Mouse (Mus musculus) midbrain, embryonic 16.5 days (tissue): Measurements from ENCODE around the gene Nipal3. TPM values are rescaled to one million over a fixed set of nuclear protein-coding genes. Genes with fewer than 3 reads are reported as not detected.
A peak's percentile ranks its signal among the peaks of the same experiment; 100 is the strongest.

Source experiments
- ATAC-seq: fragments of 200-750 bp; cut with Nextera tagmentation; 2 replicates; pipeline ENCODE4 v1.8.0; 2017; ENCODE audit warnings: moderate TSS enrichment
- H3K27ac ChIP-seq: fragments of 300-500 bp; sonication (generic); 2 replicates; pipeline ENCODE4 v1.5.1; 2014; ENCODE audit warnings: mild to moderate bottlenecking, low read length, mixed read lengths
- H3K27me3 ChIP-seq: fragments of 300-500 bp; sonication (generic); 2 replicates; pipeline ENCODE4 v1.6.1; 2014; ENCODE audit warnings: low read depth, low read length, mixed read lengths; ENCODE audit not compliant: control insufficient read depth, insufficient read depth
- H3K36me3 ChIP-seq: fragments of 300-500 bp; sonication (generic); 2 replicates; pipeline ENCODE4 v1.6.1; 2014; ENCODE audit warnings: mild to moderate bottlenecking, low read length, moderate library complexity, mixed read lengths; ENCODE audit not compliant: control insufficient read depth, insufficient read depth
- H3K4me1 ChIP-seq: fragments of 300-500 bp; sonication (generic); 2 replicates; pipeline ENCODE4 v1.6.1; 2014; ENCODE audit warnings: mild to moderate bottlenecking, low read length, mixed read lengths; ENCODE audit not compliant: control insufficient read depth, insufficient read depth
- H3K4me2 ChIP-seq: fragments of 300-500 bp; sonication (generic); 2 replicates; pipeline ENCODE4 v1.6.1; 2014; ENCODE audit warnings: mild to moderate bottlenecking, low read length, mixed read lengths
- H3K4me3 ChIP-seq: fragments of 300-500 bp; sonication (generic); 2 replicates; pipeline ENCODE4 v1.5.1; 2014; ENCODE audit warnings: low read depth, mild to moderate bottlenecking, low read length, moderate library complexity, mixed read lengths
- H3K9ac ChIP-seq: fragments of 300-500 bp; sonication (generic); 2 replicates; pipeline ENCODE4 v1.6.1; 2014; ENCODE audit warnings: low read depth, low read length, mixed read lengths
- H3K9me3 ChIP-seq: fragments of 300-500 bp; sonication (generic); replicated peaks from 2 replicates; pipeline ENCODE4 v1.6.1; 2014; ENCODE audit warnings: mild to moderate bottlenecking, low read length, mixed read lengths; ENCODE audit not compliant: control insufficient read depth, poor library complexity, severe bottlenecking
- WGBS: fragments of 180-500 bp; shearing (Covaris S2); extraction: QIAGEN DNeasy Blood & Tissue Kit; methylation state at CpG from one replicate; pipeline ENCODE4 v1.1.7; 2014; 5-methylcytosine and 5-hydroxymethylcytosine counted together
- polyA plus RNA-seq: library from polyadenylated mRNA; unstranded; fragments of >200 nt; fragmentation: Nextera tagmentation; extraction: Ambion mirVana; gene quantifications from 2 replicates; pipeline ENCODE4 v1.2.1, GENCODE M21; 2015

The Nipal3 gene
- polyA plus RNA-seq, 1 experiment from 2014 or later, result 10.8 TPM

DNA sequence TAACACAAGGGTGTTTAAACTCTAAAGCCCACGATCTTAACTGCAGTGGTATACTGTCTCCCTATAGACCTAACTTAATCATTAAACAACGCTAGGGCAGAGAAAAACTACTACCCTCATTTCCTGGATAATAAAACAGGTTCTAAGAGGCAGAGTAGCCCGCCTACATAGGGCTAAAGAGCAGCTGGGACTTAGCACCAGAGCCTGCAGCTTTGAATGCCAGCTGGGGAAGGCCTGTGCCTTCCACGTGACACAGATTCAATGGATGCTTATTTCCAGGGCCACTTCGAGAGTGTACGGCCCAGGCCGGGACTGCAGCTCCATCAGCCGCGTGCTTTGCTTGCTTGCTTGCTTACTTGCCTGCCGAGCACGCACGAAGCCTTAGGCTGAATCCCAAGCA lies 41.3 kb downstream of the Nipal3 start:
- no peak overlapping the region for H3K4me2 ChIP-seq
- H3K9me3 ChIP-seq, result no peaks in the 10 kb centered on the region
- H3K4me1 ChIP-seq, result peaks cover 5% of the 10 kb centered on the region; the same call in 1 of the 2 replicates
- no peaks in the 10 kb centered on the region for H3K36me3 ChIP-seq
- no peak overlapping the region for H3K4me3 ChIP-seq
- WGBS, result 77% methylated on average over 12 of the region's 12 CpGs
- H3K27me3 ChIP-seq, result no peaks in the 10 kb centered on the region
- H3K9ac ChIP-seq, result no peak overlapping the region
- no peak overlapping the region for H3K27ac ChIP-seq
- ATAC-seq, result no peak

DNA sequence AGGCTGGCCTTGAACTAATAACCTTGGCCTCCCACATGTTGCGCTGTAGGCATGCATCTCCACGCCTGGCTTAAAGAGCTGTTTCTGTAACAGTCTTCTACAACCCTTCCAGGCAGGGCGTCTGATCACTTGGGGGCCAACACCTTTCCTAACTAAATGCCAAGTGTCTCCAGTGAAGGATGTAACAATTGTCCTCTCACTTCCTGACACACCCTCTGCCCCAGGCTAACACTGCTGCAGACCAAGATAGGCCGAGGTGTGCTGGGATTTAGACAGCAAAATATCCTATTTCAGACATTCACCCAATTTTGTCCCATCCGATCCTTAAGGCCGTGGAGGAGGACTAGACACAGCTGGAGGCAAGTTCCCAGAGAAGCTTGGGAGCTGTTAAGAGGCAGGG lies 41.7 kb downstream of the Nipal3 start:
- H3K4me3 ChIP-seq, result no peak overlapping the region
- no peak overlapping the region for H3K27ac ChIP-seq
- no peak overlapping the region for H3K9ac ChIP-seq
- H3K4me1 ChIP-seq, result peaks cover 5% of the 10 kb centered on the region; the same call in 1 of the 2 replicates
- no peaks in the 10 kb centered on the region for H3K36me3 ChIP-seq
- H3K9me3 ChIP-seq, result no peaks in the 10 kb centered on the region
- H3K4me2 ChIP-seq, result no peak overlapping the region
- H3K27me3 ChIP-seq, result no peaks in the 10 kb centered on the region
- WGBS, result 88% methylated on average over 6 of the region's 6 CpGs
- ATAC-seq, result no peak

DNA sequence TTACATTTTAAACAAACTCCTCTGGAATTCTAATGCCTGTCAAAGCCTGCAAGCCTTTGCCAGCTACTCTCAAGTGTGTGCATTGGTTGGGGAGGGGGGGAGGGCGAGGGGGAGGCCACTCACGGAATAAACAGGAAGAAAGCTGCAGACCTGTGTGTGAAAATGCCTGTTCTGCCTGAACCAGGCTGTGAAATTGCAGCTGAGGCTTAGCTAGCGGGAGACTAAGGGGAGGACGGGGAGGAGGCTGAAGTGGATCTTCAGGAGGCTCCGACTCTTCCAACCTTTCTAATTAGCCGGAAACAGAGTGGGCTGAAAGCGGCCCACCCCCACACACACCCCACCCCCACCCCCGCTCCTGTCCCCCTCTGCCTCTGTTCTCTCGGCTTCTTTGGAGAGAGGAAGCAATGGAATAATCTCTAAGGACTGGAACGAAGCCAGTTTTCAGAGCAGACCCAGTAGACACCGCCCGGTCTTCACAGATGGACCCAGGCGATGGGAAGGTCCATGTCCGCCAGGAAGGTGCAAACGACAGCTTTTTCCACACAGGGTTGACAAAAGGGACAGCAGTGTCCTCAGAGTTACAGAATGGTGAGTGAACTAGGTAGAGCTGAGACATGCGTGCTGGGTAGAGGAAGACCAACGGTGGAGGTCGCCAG lies 43.4 kb downstream of the Nipal3 start:
- no peaks in the 10 kb centered on the region for H3K9me3 ChIP-seq
- H3K27me3 ChIP-seq, result no peaks in the 10 kb centered on the region
- 0 out of 2 replicates have a peak overlapping the region, but pooled peaks have one; percentile 24 for H3K27ac ChIP-seq
- ATAC-seq, result no peak
- H3K4me3 ChIP-seq, result no peak overlapping the region
- 44% methylated on average over 18 of the region's 18 CpGs for WGBS
- H3K4me2 ChIP-seq, result no peak overlapping the region; the same call in 1 of the 2 replicates
- H3K4me1 ChIP-seq, result peaks cover 5% of the 10 kb centered on the region; the same call in 1 of the 2 replicates
- no peaks in the 10 kb centered on the region for H3K36me3 ChIP-seq
- no peak overlapping the region for H3K9ac ChIP-seq

DNA sequence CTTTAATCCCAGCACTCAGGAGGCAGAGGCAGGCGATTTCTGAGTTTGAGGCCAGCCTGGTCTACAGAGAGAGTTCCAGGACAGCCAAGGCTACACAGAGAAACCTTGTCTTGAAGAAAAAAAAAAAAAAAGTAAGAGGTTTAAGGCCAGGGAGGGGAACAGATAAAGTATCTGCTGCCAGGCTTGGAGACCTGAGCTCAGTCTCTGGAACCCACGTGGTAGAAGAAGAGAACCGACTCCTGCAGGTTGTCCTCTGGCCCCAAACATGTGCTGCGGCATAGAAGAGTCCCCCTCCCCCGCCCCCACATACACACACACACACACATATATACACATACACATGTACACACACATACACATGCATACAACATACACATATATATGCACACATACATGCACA lies 52.4 kb downstream of the Nipal3 start:
- H3K9me3 ChIP-seq, result no peaks in the 10 kb centered on the region
- no peaks in the 10 kb centered on the region for H3K4me1 ChIP-seq
- no peaks in the 10 kb centered on the region for H3K27me3 ChIP-seq
- WGBS, result 78% methylated on average over 5 of the region's 5 CpGs
- no peak overlapping the region for H3K4me3 ChIP-seq
- ATAC-seq, result no peak
- H3K9ac ChIP-seq, result no peak overlapping the region
- no peaks in the 10 kb centered on the region for H3K36me3 ChIP-seq
- H3K27ac ChIP-seq, result no peak overlapping the region
- H3K4me2 ChIP-seq, result no peak overlapping the region

DNA sequence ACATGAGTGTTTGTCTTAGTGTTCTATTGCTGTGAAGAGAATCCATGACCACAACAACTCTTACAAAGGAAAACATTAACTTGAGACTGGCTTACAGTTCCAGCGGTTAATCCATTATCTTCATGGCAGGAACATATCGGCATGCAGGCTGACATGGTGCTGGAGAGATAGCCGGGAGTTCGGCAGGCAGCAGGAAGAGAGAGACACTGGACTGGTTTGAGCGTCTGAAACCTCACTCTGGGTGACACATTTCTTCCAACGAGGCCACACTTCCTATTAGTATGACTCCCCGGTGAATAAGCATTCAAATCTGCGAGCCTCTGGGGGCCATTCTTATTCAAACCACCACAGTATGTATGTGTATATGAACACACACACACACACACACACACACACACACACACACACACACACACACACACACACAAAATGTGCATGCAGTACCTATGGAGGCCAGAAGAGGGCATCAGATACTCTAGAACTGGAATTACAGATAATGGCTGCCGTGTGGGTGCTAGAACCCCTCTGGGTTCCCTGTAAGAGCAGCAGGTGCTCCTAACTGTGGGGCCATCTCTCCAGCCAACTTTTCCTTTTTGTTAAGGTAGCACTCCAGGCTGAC lies 54.8 kb downstream of the Nipal3 start:
- 64% methylated on average over 9 of the region's 9 CpGs for WGBS
- H3K27me3 ChIP-seq, result no peaks in the 10 kb centered on the region
- no peak overlapping the region for H3K4me3 ChIP-seq
- no peaks in the 10 kb centered on the region for H3K4me1 ChIP-seq
- H3K27ac ChIP-seq, result no peak overlapping the region
- ATAC-seq, result no peak
- no peaks in the 10 kb centered on the region for H3K36me3 ChIP-seq
- H3K9me3 ChIP-seq, result no peaks in the 10 kb centered on the region
- H3K4me2 ChIP-seq, result no peak overlapping the region
- no peak overlapping the region for H3K9ac ChIP-seq

DNA sequence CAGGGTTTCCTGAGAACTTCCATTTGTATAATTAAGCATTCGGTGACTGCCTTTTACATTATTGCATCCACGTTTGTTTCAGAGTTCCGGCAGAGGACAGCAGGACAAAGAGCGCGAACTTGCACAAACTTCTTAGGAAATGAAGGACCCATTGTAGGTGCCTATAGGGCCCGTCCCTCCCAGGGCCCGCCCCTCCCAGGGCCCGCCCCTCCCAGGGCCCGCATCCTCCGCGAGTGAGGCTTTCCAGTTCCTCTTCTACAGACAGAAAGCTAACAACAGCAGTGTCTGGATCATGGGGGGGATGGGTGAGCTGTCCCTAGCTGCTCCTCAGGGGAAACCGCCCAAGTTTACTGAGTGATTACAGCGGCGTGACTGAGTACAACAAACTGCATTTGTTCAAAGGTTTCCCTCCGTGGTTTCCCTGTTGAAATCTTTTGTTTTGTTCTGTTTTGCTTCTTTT lies 55.6 kb downstream of the Nipal3 start:
- no peaks in the 10 kb centered on the region for H3K9me3 ChIP-seq
- H3K4me2 ChIP-seq, result 0 out of 2 replicates have a peak overlapping the region, but pooled peaks have one; percentile 21
- no peak for ATAC-seq
- 4% methylated on average over 15 of the region's 15 CpGs for WGBS
- H3K27ac ChIP-seq, result no peak overlapping the region
- H3K36me3 ChIP-seq, result no peaks in the 10 kb centered on the region
- H3K4me3 ChIP-seq, result no peak overlapping the region
- H3K4me1 ChIP-seq, result peaks cover 6% of the 10 kb centered on the region; the same call in 1 of the 2 replicates
- H3K27me3 ChIP-seq, result no peaks in the 10 kb centered on the region
- no peak overlapping the region for H3K9ac ChIP-seq

DNA sequence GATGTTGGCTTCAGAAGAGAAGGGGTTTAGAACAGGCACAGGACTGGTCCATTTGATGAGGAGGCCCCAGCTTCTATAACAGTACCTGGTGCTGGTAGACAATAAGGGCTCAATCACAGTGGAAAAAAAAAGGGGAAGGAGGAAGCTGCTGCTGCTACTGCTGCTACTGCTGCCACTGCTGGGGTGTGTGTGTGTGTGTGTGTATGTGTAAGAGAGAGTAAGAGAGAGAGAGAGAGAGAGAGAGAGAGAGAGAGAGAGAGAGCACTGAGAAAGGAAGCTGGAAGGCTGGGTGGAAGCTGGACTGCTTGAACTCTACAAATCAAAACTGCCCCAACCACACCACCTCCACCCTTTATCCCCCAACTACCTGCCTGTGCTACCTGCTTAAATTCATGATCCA lies 56.9 kb downstream of the Nipal3 start:
- no peak for ATAC-seq
- Histone ChIP-seq H3K4me3 (no peak overlapping the region), H3K9me3 (no peaks in the 10 kb centered on the region), H3K36me3 (no peaks in the 10 kb centered on the region), H3K27ac (no peak overlapping the region), H3K4me2 (no peak overlapping the region), H3K4me1 (peaks cover 7% of the 10 kb centered on the region; the same call in 1 of the 2 replicates), H3K27me3 (no peaks in the 10 kb centered on the region), H3K9ac (no peak overlapping the region)

DNA sequence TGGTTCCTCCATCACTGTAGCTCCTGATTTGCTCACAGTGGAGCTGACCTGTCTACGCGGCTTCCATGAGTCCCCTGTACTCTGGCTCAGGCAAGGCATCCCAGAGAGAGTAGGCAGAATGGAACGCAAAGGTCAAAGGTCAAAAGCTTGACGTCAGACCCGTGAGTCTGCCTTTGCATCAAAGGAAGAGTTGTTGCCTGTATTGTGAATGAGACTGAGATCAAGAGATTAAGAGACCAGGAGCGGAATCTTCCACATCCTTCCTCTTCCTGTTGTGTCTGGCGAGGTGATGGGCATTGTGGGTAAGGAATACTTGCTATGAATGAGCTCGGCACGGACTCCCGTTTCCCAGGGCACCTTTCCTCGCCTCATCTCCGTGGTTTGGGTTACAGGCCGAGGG lies 58.5 kb downstream of the Nipal3 start:
- Histone ChIP-seq H3K9me3 (no peaks in the 10 kb centered on the region), H3K4me1 (peaks cover 15% of the 10 kb centered on the region; the same call in 1 of the 2 replicates), H3K27me3 (no peaks in the 10 kb centered on the region), H3K4me3 (no peak overlapping the region), H3K36me3 (no peaks in the 10 kb centered on the region), H3K27ac (no peak overlapping the region), H3K9ac (no peak overlapping the region), H3K4me2 (no peak overlapping the region)
- 56% methylated on average over 13 of the region's 13 CpGs for WGBS
- no peak for ATAC-seq

DNA sequence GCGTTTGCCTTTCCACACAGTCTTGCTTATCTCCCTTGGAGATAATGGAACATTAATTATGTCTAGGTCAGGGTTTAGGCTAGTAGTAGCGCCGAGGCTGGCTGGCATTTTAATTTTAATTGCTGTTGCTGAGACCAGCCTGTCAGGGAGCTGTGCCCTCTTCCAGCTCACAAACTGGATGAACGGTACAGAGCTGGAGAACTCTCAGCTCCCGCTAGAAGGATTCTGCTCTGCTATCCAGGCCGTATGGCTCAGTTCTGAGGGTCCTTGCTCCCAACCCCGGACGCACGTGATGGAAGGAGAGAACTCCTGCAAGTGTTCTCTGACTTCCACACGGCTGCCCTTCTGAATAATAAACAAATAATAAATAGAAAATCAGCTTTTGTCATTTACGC lies 60.4 kb downstream of the Nipal3 start:
- Histone ChIP-seq H3K27me3 (no peaks in the 10 kb centered on the region), H3K9me3 (no peaks in the 10 kb centered on the region), H3K27ac (peak overlapping the region; percentile 81), H3K4me1 (peaks cover 15% of the 10 kb centered on the region; the same call in 1 of the 2 replicates), H3K36me3 (no peaks in the 10 kb centered on the region), H3K4me2 (peak overlapping the region; percentile 78), H3K4me3 (peak overlapping the region; percentile 73), H3K9ac (peak overlapping the region; percentile 86)
- ATAC-seq, result peak; percentile 59
- WGBS, result 20% methylated on average over 11 of the region's 11 CpGs
